Mouse (Mus musculus) central nervous system, embryonic 11.5 days (tissue): ENCODE data around the gene Cog3. TPM values are rescaled to one million over a fixed set of nuclear protein-coding genes. Genes with fewer than 3 reads are reported as not detected.

Experiments used
- polyA plus RNA-seq: library from polyadenylated mRNA; depleted of rRNA; stranded (reverse); fragments of >200 nt; gene quantifications from 2 replicates; pipeline ENCODE4 v1.2.3, GENCODE M21; 2012; rRNA removed

The Cog3 gene
- 21.3 and 26.8 TPM in 2 replicates for polyA plus RNA-seq

GRCm38 (mm10) chr14:75753991-75754817 lies at the start of gene Cog3:
Gene Cog3, minus strand, starts transcription at chr14:75754517.

DNA sequence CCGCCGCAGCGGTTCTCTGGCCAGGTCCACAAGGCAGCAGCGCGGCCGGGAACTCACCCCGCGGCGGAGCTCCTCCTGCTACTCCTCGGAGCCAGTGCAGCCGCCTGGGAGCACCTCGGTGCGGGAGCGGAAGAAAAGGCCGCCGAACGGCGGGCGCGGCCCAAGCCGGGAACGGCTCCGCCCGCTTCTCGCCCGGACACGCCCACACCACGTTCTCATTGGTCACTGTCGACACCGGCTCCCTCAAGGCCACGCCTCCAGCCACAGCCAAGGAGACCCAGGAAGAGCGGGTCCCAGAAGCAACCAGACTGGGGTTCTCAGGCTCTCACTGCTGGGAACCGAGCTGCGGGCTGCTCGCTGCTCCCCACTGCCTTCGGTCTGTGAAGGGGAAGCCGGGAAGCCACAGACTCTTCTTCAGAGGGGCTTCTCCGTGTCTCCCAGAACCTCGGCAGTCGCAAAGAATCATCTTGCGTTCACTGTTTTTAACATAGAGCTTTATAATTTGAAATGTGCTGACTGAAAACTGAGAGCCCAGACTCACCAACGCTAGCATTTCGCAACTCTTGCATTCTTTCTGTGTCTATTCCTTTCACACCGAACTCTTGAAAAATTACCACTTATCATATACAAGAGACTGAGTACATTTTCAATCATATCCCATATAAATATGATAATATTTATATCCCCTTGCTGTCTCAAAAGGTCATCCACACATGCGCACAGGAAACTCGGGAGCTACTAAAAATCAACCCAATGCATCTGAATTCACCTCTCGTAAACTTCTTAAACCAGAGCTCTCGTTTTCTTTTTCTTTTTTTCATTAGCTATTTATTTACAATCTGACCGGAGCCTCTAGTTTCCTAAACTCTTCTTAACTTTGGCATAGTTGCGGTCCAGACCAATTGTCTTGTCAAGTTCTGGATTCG lies 32.8 kb upstream of the Cog3 start, which contains the start of gene Slc25a30:
Gene Slc25a30 (minus strand): TSS at position 170 of the 926 bp plus-strand sequence.

Other genes starting within 250 kb of the Cog3 start
- gene Spert, start 161.4 kb downstream of the Cog3 start, polyA plus RNA-seq = not detected in 2 replicates
- not detected in 2 replicates for gene Erich6b, start 112.3 kb downstream of the Cog3 start, polyA plus RNA-seq
- 15.2 and 26.6 TPM in 2 replicates for gene Slc25a30, start 32.5 kb upstream of the Cog3 start, polyA plus RNA-seq
- gene Tpt1, start 90.6 kb upstream of the Cog3 start, polyA plus RNA-seq = 2,081 and 2,547 TPM in 2 replicates
- 0.20 and 0.46 TPM in 2 replicates for gene Kctd4, start 200.5 kb upstream of the Cog3 start, polyA plus RNA-seq